Mouse (Mus musculus): ENCODE measurements at regions not wholly inside any gene's neighbourhood (a gene's known extent, or its start where the extent isn't known, plus 50 kb on each side); places are given as distances from the start of the nearest gene placed in this dataset.

GRCm38 (mm10) chr16:76591956-76592768, 218.5 kb upstream of the Nrip1 start:
- Histone ChIP-seq H3K4me3 (no peak overlapping the region), H3K27ac (no peak overlapping the region)
- no peak for DNase-seq (ENCODE audit: low spot score in 2 of 2)
- no peak for TF ChIP-seq CTCF (conservative IDR thresholded peaks at IDR 0.05)

GRCm38 (mm10) chr16:76589791-76590190, 216.2 kb upstream of the Nrip1 start:
- no peak for TF ChIP-seq CTCF (conservative IDR thresholded peaks at IDR 0.05)
- Histone ChIP-seq H3K4me3 (no peak overlapping the region), H3K27ac (no peak overlapping the region)
- no peak for DNase-seq (ENCODE audit: low spot score in 2 of 2)

- no peak overlapping the region for H3K4me3 ChIP-seq
- no peak for TF ChIP-seq CTCF (conservative IDR thresholded peaks at IDR 0.05)
- no peak for DNase-seq (ENCODE audit: low spot score in 2 of 2)
- H3K27ac ChIP-seq = no peak overlapping the region
These were observed 203.6 kb upstream of the Nrip1 start for GRCm38 (mm10) chr16:76577206-76577605.

DNA sequence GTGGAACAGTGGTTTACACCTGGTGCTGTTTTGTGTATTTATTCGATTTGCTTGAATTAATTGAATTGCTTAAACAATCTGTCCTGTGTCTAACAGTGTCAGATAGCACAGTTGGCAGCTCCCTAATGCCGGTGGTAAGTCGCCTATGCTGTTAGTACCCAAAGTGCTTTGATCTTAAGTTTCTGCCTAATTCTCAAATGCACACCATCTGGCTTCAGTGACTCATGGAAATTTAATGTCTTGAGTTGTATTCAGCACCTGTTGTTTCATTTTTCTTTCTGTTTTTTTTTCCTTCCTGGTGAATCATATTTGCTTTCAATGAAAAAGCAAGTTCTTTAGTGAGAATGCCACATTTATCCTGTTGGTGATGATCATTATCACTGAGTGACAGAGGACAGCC, 201.7 kb upstream of the Nrip1 start:
- no peak for TF ChIP-seq CTCF (conservative IDR thresholded peaks at IDR 0.05)
- Histone ChIP-seq H3K4me3 (no peak overlapping the region), H3K27ac (no peak overlapping the region)
- DNase-seq (ENCODE audit: low spot score in 2 of 2) = peak; percentile 30 to 56

- H3K27ac ChIP-seq = no peak overlapping the region
- H3K4me3 ChIP-seq = no peak overlapping the region
- no peak for TF ChIP-seq CTCF (conservative IDR thresholded peaks at IDR 0.05)
- DNase-seq (ENCODE audit: low spot score in 2 of 2) = no peak
These were observed 192.6 kb upstream of the Nrip1 start for GRCm38 (mm10) chr16:76566220-76566619.

DNA sequence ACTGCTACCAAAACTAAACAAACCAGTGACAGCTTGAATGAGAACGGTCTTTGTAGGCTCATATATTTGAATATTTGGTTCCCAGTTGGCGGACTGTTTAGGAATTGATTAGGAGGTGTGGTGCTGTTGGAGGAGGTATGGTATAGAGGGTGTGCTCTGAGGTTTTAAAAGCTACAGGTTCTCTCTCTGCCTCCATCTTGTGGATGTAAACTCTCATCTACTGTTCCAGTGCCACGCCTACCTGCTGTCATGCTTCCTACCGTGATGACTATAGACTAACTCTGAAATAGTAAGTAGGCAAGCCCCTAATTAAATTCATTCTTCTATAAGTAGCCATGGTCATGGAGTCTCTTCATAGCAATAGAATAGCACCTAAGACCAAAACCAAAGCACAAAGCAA, 181.2 kb upstream of the Nrip1 start:
- DNase-seq (ENCODE audit: low spot score in 2 of 2) = no peak
- Histone ChIP-seq H3K4me3 (no peak overlapping the region), H3K27ac (no peak overlapping the region)
- TF ChIP-seq CTCF (conservative IDR thresholded peaks at IDR 0.05) = no peak

DNA sequence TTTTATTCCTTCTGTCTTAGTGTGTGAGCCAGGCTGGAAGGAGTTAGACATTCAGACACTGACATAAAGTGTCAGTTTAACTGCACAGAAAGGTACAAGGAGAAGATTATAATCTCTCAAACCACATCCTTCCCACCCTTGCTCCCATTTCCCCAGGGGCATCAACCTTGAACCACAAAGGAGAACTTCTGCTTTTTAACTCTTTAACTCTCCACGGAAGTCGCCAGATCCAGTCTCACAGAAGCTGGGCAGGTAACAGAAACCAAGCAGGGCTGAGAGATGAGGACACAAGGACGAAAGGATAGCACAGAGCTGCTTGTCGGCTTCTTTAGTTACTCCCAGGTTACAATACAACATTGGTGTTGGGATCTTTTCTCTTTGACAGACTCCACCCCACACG, 176.0 kb upstream of the Nrip1 start:
- no peak for DNase-seq (ENCODE audit: low spot score in 2 of 2)
- TF ChIP-seq CTCF (conservative IDR thresholded peaks at IDR 0.05) = no peak
- H3K4me3 ChIP-seq = no peak overlapping the region
- no peak overlapping the region for H3K27ac ChIP-seq

DNA sequence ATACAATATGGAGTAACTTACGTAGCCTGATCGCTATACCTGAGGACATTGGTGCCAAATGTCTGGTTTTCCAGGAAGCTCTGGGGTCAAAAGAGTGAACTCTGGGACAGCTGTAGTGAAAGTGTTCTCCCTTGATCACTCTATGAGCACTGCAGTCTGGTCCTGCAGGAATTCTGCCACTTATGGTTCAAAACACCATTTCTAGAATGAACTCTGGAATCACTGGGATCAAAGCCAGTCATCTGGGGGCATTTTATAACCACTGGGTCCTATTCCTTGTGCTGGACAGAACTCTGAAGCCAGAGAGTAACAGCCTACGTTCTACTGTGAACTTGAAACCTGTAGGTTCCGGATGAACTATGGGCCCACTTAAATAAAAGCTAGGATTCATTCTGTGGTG, 173.5 kb upstream of the Nrip1 start:
- no peak overlapping the region for H3K4me3 ChIP-seq
- DNase-seq (ENCODE audit: low spot score in 2 of 2) = no peak
- H3K27ac ChIP-seq = no peak overlapping the region
- no peak for TF ChIP-seq CTCF (conservative IDR thresholded peaks at IDR 0.05)

DNA sequence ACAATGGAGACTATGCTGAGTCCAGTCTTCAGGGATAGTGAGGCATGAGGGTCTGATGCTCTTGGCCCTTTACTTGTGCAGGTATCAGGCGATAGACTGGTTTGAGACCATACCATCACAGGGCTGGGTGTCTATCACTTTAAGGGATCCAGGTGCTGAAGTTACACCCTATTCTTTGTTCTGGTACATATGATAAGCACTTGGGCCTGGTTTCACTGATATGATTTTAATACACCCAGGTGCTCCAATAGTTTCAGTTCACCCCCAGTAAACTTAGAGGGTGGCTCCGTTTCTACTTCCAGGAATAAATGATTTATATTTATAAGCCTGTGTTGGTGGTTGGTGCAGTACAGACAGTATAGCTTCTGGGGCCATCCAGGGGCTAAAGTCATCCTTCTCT, 173.0 kb upstream of the Nrip1 start:
- DNase-seq (ENCODE audit: low spot score in 2 of 2) = no peak
- Histone ChIP-seq H3K4me3 (no peak overlapping the region), H3K27ac (no peak overlapping the region)
- TF ChIP-seq CTCF (conservative IDR thresholded peaks at IDR 0.05) = no peak

- DNase-seq (ENCODE audit: low spot score in 2 of 2) = no peak
- Histone ChIP-seq H3K4me3 (no peak overlapping the region), H3K27ac (no peak overlapping the region)
- TF ChIP-seq CTCF (conservative IDR thresholded peaks at IDR 0.05) = no peak
These were observed 172.3 kb upstream of the Nrip1 start for GRCm38 (mm10) chr16:76545942-76546341.

DNA sequence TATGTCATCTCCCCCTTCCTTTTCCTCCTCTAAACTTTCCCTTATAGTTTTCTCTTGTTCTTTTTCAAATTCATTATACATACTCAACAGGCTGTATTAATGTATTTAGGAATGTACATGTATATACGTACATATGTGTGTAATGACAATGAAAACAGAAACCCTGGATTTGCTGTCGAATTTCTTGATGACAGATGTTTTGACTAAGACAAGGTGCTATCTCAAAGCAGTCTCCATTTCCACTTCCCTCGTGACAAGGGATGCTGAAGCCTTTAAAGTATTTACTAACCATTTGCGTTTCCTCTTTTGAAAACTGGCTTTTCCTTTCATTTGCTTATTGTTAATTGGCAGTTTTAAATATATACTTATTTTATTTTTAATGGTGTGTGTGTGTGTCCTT, 171.3 kb upstream of the Nrip1 start:
- no peak for DNase-seq (ENCODE audit: low spot score in 2 of 2)
- no peak for TF ChIP-seq CTCF (conservative IDR thresholded peaks at IDR 0.05)
- H3K27ac ChIP-seq = no peak overlapping the region
- H3K4me3 ChIP-seq = no peak overlapping the region

GRCm38 (mm10) chr16:76540964-76541363, 167.3 kb upstream of the Nrip1 start:
- no peak for DNase-seq (ENCODE audit: low spot score in 2 of 2)
- no peak for TF ChIP-seq CTCF (conservative IDR thresholded peaks at IDR 0.05)
- H3K27ac ChIP-seq = no peak overlapping the region
- no peak overlapping the region for H3K4me3 ChIP-seq

- no peak for TF ChIP-seq CTCF (conservative IDR thresholded peaks at IDR 0.05)
- Histone ChIP-seq H3K27ac (no peak overlapping the region), H3K4me3 (no peak overlapping the region)
- DNase-seq (ENCODE audit: low spot score in 2 of 2) = no peak
These were observed 166.8 kb upstream of the Nrip1 start for GRCm38 (mm10) chr16:76540328-76540923.

GRCm38 (mm10) chr16:76539669-76540068, 166.0 kb upstream of the Nrip1 start:
- no peak overlapping the region for H3K4me3 ChIP-seq
- TF ChIP-seq CTCF (conservative IDR thresholded peaks at IDR 0.05) = no peak
- DNase-seq (ENCODE audit: low spot score in 2 of 2) = peak in 1 of 2 experiments; percentile 2
- no peak overlapping the region for H3K27ac ChIP-seq

Data from layer of hippocampus, adult 2 months (tissue).